Mouse (Mus musculus) intestine, embryonic 16.5 days (tissue): ENCODE data around the gene 4930469K13Rik. TPM values are rescaled to one million over a fixed set of nuclear protein-coding genes. Genes with fewer than 3 reads are reported as not detected.

Experiments used
- ATAC-seq: fragments of 200-750 bp; cut with Nextera tagmentation; 2 replicates; pipeline ENCODE4 v1.8.0; 2017; ENCODE audit warnings: moderate TSS enrichment, moderate library complexity
- H3K27ac ChIP-seq: fragments of 300-500 bp; sonication (generic); 2 replicates; pipeline ENCODE4 v1.5.1; 2014; ENCODE audit warnings: mild to moderate bottlenecking, low read length
- H3K27me3 ChIP-seq: fragments of 300-500 bp; sonication (generic); replicated peaks from 2 replicates; pipeline ENCODE4 v1.6.1; 2014; ENCODE audit warnings: low read length, control low read depth, mixed read lengths; ENCODE audit not compliant: control insufficient read depth, insufficient read depth
- H3K36me3 ChIP-seq: fragments of 300-500 bp; sonication (generic); 2 replicates; pipeline ENCODE4 v1.6.1; 2014; ENCODE audit warnings: low read length, control low read depth; ENCODE audit not compliant: control insufficient read depth, insufficient read depth
- H3K4me1 ChIP-seq: fragments of 300-500 bp; sonication (generic); 2 replicates; pipeline ENCODE4 v1.6.1; 2014; ENCODE audit warnings: low read length, control low read depth, mixed read lengths; ENCODE audit not compliant: control insufficient read depth, insufficient read depth
- H3K4me2 ChIP-seq: fragments of 300-500 bp; sonication (generic); 2 replicates; pipeline ENCODE4 v1.6.1; 2014; ENCODE audit warnings: low read depth, low read length, control low read depth
- H3K4me3 ChIP-seq: fragments of 300-500 bp; sonication (generic); 2 replicates; pipeline ENCODE4 v1.5.1; 2014; ENCODE audit warnings: mild to moderate bottlenecking, low read length
- H3K9ac ChIP-seq: fragments of 300-500 bp; sonication (generic); 2 replicates; pipeline ENCODE4 v1.6.1; 2014; ENCODE audit warnings: low read depth, low read length
- H3K9me3 ChIP-seq: fragments of 300-500 bp; sonication (generic); 2 replicates; pipeline ENCODE4 v1.6.1; 2016; ENCODE audit warnings: low read length, control low read depth; ENCODE audit not compliant: control insufficient read depth
- WGBS: fragments of 180-500 bp; shearing (Covaris S2); extraction: QIAGEN DNeasy Blood & Tissue Kit; methylation state at CpG from one replicate; pipeline ENCODE4 v1.1.7; 2014; 5-methylcytosine and 5-hydroxymethylcytosine counted together
- polyA plus RNA-seq: library from polyadenylated mRNA; unstranded; fragments of >200 nt; fragmentation: Nextera tagmentation; extraction: Ambion mirVana; gene quantifications from 2 replicates; pipeline ENCODE4 v1.2.1, GENCODE M21; 2015

The 4930469K13Rik gene
- polyA plus RNA-seq, 1 experiment from 2014 or later: 0.68 TPM

DNA sequence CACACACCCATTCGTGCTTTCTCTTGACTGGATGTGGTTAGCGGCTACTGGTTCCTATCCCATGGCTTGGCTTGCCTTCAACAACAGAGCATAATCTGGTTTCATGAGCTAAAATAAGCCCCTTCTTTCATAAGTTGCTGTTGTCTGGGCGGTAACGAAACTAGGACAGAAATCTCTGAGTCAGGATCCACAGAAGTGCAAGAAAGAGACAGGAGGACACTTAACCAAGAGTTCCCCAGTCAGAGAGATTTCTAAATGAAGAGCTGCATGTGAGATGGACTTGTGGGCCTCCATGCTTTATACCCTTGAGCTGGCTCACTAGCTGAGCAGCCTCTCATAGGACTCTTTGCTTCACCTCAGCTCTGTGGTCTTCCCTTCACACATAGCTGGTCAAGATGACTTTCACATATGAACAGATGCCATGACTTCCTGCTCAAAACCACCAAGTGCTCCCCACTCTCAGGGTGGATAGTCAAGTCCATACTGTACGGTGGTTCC is 64.3 kb downstream of the 4930469K13Rik start:
- Histone ChIP-seq H3K4me1 (no peaks in the 10 kb centered on the region), H3K4me3 (no peak overlapping the region), H3K27ac (no peak overlapping the region), H3K9me3 (no peaks in the 10 kb centered on the region), H3K27me3 (no peaks in the 10 kb centered on the region), H3K36me3 (no peaks in the 10 kb centered on the region), H3K9ac (no peak overlapping the region), H3K4me2 (no peak overlapping the region)
- ATAC-seq: no peak
- 90% methylated on average over 5 of the region's 5 CpGs for WGBS

GRCm38 (mm10) chr11:34031015-34031805 is 67.1 kb downstream of the 4930469K13Rik start:
- Histone ChIP-seq H3K4me1 (no peaks in the 10 kb centered on the region), H3K36me3 (no peaks in the 10 kb centered on the region), H3K27me3 (no peaks in the 10 kb centered on the region), H3K9ac (no peak overlapping the region), H3K4me3 (no peak overlapping the region), H3K4me2 (no peak overlapping the region), H3K27ac (no peak overlapping the region), H3K9me3 (no peaks in the 10 kb centered on the region)
- no peak for ATAC-seq
- 52% methylated on average over 8 of the region's 8 CpGs for WGBS

DNA sequence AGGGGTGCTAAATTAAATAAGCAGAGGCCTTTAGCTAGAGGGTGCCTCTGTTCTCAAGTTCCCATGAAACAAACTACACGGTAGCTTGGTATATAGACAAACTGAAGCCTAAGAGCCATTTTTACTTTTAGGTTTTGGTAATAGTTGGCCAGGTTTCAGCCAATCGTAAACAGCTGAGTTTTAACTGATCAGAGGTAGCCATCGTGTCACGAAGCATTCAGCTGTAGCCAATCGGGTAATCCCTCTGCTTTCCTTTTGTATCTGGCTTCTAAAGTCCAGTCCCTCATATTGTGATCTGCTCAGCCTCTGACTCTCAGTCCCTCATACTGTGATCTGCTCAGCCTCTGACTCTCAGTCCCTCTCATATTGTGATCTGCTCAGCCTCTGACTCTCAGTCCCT is 68.7 kb downstream of the 4930469K13Rik start:
- H3K4me1 ChIP-seq: no peaks in the 10 kb centered on the region
- WGBS: 67% methylated on average over 5 of the region's 5 CpGs
- H3K27me3 ChIP-seq: no peaks in the 10 kb centered on the region
- no peaks in the 10 kb centered on the region for H3K36me3 ChIP-seq
- no peak for ATAC-seq
- H3K9me3 ChIP-seq: no peaks in the 10 kb centered on the region
- H3K4me2 ChIP-seq: no peak overlapping the region
- H3K27ac ChIP-seq: no peak overlapping the region
- H3K4me3 ChIP-seq: no peak overlapping the region
- no peak overlapping the region for H3K9ac ChIP-seq

DNA sequence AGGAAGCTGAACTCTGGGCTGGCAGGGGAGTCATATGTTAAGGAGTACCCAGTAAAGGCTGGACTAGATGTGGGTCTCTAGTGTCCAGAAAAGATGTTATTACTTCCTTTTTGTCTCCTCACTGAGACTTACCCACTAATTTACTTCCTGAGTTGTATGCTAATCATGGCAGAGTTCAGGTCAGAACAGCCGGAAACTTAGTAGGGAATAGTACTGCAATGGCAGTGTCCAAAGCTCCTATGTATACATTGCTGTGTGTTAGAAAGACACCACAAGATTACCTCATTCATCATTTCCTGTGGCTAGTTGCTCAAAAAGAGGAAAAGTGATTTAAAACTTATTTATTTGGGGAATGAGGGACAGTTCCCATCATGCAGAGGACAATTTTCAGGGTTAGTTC is 73.3 kb downstream of the 4930469K13Rik start:
- WGBS: 79% methylated on average over 1 of the region's 1 CpGs
- H3K9me3 ChIP-seq: no peaks in the 10 kb centered on the region
- H3K9ac ChIP-seq: no peak overlapping the region
- H3K27me3 ChIP-seq: no peaks in the 10 kb centered on the region
- no peak overlapping the region for H3K27ac ChIP-seq
- no peak overlapping the region for H3K4me2 ChIP-seq
- H3K4me1 ChIP-seq: no peaks in the 10 kb centered on the region
- H3K4me3 ChIP-seq: no peak overlapping the region
- H3K36me3 ChIP-seq: no peaks in the 10 kb centered on the region
- no peak for ATAC-seq

- H3K4me3 ChIP-seq: no peak overlapping the region
- H3K9ac ChIP-seq: no peak overlapping the region
- 0 out of 2 replicates have a peak, but pooled peaks cover 5% of the 10 kb centered on the region for H3K4me1 ChIP-seq
- H3K27ac ChIP-seq: no peak overlapping the region
- no peak overlapping the region for H3K4me2 ChIP-seq
- no peaks in the 10 kb centered on the region for H3K27me3 ChIP-seq
- no peak for ATAC-seq
- no peaks in the 10 kb centered on the region for H3K36me3 ChIP-seq
- no peaks in the 10 kb centered on the region for H3K9me3 ChIP-seq
- WGBS: 81% methylated on average over 6 of the region's 6 CpGs
Measured at GRCm38 (mm10) chr11:34012007-34012652, 86.2 kb downstream of the 4930469K13Rik start.

- H3K27ac ChIP-seq: peak overlapping the region; percentile 74
- H3K27me3 ChIP-seq: no peaks in the 10 kb centered on the region
- peak; percentile 80 for ATAC-seq
- H3K4me3 ChIP-seq: no peak overlapping the region
- 0 out of 2 replicates have a peak, but pooled peaks cover 5% of the 10 kb centered on the region for H3K4me1 ChIP-seq
- WGBS: 38% methylated on average over 4 of the region's 4 CpGs
- H3K9ac ChIP-seq: no peak overlapping the region
- H3K4me2 ChIP-seq: no peak overlapping the region
- no peaks in the 10 kb centered on the region for H3K36me3 ChIP-seq
- no peaks in the 10 kb centered on the region for H3K9me3 ChIP-seq
Measured at GRCm38 (mm10) chr11:34010859-34011172, 87.5 kb downstream of the 4930469K13Rik start.

DNA sequence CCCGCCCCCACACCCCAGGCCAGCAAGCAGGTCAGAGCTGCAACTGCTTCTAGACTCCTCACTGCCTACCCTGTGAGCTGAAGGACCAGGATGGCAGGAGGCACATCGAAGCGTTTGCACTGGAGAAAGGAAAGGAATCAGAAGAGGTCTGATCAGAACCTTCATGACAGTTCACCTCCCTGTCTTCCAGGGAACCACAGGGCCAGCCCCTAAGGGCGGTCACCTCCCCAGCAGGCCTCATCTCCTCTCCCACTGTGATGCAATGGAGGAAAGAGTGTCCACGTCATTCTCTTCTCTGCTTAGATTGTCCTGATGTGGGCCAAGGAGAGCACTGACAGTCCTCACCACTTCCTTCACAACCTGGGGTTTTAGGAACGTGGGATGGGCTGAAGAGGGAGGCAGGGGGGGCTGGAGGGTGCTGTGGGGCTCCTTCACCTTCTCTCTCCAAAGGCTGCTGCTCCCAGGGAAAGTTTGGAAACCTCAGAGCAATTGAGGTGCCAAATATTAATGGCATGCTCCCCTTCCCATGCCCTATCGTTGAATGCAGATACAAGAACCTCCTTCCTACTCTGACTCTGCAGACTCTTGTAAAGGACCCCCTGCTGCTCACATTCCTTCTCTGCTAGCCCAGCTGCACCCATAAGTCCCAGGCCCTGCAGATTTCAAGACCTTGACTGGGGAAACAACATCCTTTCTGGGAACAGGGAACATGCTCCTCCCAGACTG is 88.1 kb downstream of the 4930469K13Rik start:
- Histone ChIP-seq H3K4me2 (no peak overlapping the region), H3K27me3 (no peaks in the 10 kb centered on the region), H3K9me3 (no peaks in the 10 kb centered on the region), H3K36me3 (no peaks in the 10 kb centered on the region), H3K9ac (no peak overlapping the region), H3K27ac (peak overlapping the region; percentile 74), H3K4me3 (no peak overlapping the region), H3K4me1 (0 out of 2 replicates have a peak, but pooled peaks cover 5% of the 10 kb centered on the region)
- 74% methylated on average over 7 of the region's 7 CpGs for WGBS
- peak; percentile 44 for ATAC-seq

GRCm38 (mm10) chr11:34009316-34010087 is 88.9 kb downstream of the 4930469K13Rik start:
- Histone ChIP-seq H3K9ac (no peak overlapping the region), H3K27me3 (no peaks in the 10 kb centered on the region), H3K4me2 (no peak overlapping the region), H3K4me1 (0 out of 2 replicates have a peak, but pooled peaks cover 5% of the 10 kb centered on the region), H3K4me3 (no peak overlapping the region), H3K36me3 (no peaks in the 10 kb centered on the region), H3K9me3 (no peaks in the 10 kb centered on the region), H3K27ac (peak overlapping the region; percentile 74)
- WGBS: 83% methylated on average over 12 of the region's 12 CpGs
- no peak for ATAC-seq
